Mouse (Mus musculus): ENCODE results near the gene Mmp28. TPM values are rescaled to one million over a fixed set of nuclear protein-coding genes. Genes with fewer than 3 reads are reported as not detected.

Mmp28 gene
- polyA plus RNA-seq, 1 experiment: 10.5 TPM

DNA sequence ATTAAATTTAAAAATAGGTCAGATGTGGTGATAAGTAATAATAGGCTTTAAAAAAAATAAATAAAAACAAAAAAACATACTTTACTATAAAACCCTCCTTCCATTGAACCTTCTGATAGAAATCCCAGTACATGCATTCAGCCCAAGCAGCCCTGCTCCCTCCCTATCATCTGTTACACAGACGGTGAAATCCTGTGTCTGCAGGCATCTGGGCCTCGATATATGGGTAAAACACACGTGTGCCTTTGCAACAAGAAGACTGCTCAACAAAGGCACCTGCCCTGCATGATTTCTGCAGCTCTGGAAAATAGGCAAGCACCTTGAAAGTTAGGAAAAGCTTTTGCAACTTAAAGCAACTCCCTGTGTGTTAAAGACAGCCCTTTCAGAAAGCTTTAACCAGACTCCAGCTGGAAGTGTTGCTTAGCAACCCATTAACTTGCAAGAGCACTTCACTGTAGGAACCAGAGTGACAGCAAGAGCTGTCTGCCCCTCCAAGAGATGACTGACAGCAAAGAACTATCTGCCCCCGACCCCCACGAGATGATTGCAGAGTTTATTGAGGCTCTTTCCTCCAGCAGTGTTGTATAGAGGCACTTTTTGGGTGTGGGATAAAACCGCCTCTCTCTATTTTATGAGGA, 68.0 kb downstream of the Mmp28 start:
- no peaks in the 10 kb centered on the region for H3K27me3 ChIP-seq (ENCODE audit: control insufficient read depth, insufficient read depth, low read length)
- WGBS: 72% methylated on average over 6 of the region's 6 CpGs
- no peaks in the 10 kb centered on the region for H3K4me1 ChIP-seq (ENCODE audit: control insufficient read depth, insufficient read depth, insufficient read length, low read length)
- no peak overlapping the region for H3K27ac ChIP-seq (ENCODE audit: insufficient read depth, low read depth, low read length)
- peaks cover 49% of the 10 kb centered on the region for H3K36me3 ChIP-seq (ENCODE audit: control insufficient read depth, insufficient read depth, low read length)
- TF ChIP-seq CTCF (IDR thresholded peaks at IDR 0.05; ENCODE audit: extremely low read depth, insufficient read length, insufficient replicate concordance, low read depth, low read length) (no peak), POLR2A (IDR thresholded peaks at IDR 0.05; ENCODE audit: low read depth, low read length) (no peak)
- H3K4me3 ChIP-seq (ENCODE audit: low read depth, low read length): no peak overlapping the region

GRCm38 (mm10) chr11:83393062-83393461, 69.8 kb downstream of the Mmp28 start:
- Histone ChIP-seq H3K4me3 (ENCODE audit: low read depth, low read length) (no peak overlapping the region), H3K27ac (ENCODE audit: insufficient read depth, low read depth, low read length) (no peak overlapping the region), H3K4me1 (ENCODE audit: control insufficient read depth, insufficient read depth, insufficient read length, low read length) (no peaks in the 10 kb centered on the region), H3K36me3 (ENCODE audit: control insufficient read depth, insufficient read depth, low read length) (peaks cover 44% of the 10 kb centered on the region), H3K27me3 (ENCODE audit: control insufficient read depth, insufficient read depth, low read length) (no peaks in the 10 kb centered on the region)
- TF ChIP-seq CTCF (IDR thresholded peaks at IDR 0.05; ENCODE audit: extremely low read depth, insufficient read length, insufficient replicate concordance, low read depth, low read length): no peak
- TF ChIP-seq POLR2A (IDR thresholded peaks at IDR 0.05; ENCODE audit: low read depth, low read length): no peak
- 91% methylated on average over 4 of the region's 4 CpGs for WGBS

Other genes starting within 250 kb of the Mmp28 start
- not detected in 2 replicates for gene Slfn14, start 176.3 kb downstream of the Mmp28 start, polyA plus RNA-seq (2012; rRNA removed)
- 11.3 and 27.1 TPM in 2 replicates for gene Ap2b1, start 164.0 kb downstream of the Mmp28 start, polyA plus RNA-seq (2012; rRNA removed)
- 2.0 and 3.8 TPM in 2 replicates for gene Pex12, start 160.5 kb downstream of the Mmp28 start, polyA plus RNA-seq (2012; rRNA removed)
- gene Rasl10b, start 53.9 kb downstream of the Mmp28 start, polyA plus RNA-seq (2012; rRNA removed): 0.80 and 0.93 TPM in 2 replicates
- 0.06 and 0.18 TPM in 2 replicates for gene Gas2l2, start 33.6 kb downstream of the Mmp28 start, polyA plus RNA-seq (2012; rRNA removed)
- 0.94 and 1.4 TPM in 2 replicates for gene 1700020L24Rik, start 25.4 kb downstream of the Mmp28 start, polyA plus RNA-seq (2012; rRNA removed)
- 2.6 and 6.1 TPM in 2 replicates for gene Taf15, start 10.0 kb upstream of the Mmp28 start, polyA plus RNA-seq (2012; rRNA removed)
- not detected in 2 replicates for gene Heatr9, start 59.1 kb upstream of the Mmp28 start, polyA plus RNA-seq (2012; rRNA removed)
- 828 and 1,080 TPM in 2 replicates for gene Ccl5, start 67.4 kb upstream of the Mmp28 start, polyA plus RNA-seq (2012; rRNA removed)
- gene Ccl9, start 115.6 kb upstream of the Mmp28 start, polyA plus RNA-seq (2012; rRNA removed): 1.2 and 3.7 TPM in 2 replicates
- gene Ccl6, start 130.0 kb upstream of the Mmp28 start, polyA plus RNA-seq (2012; rRNA removed): 11.0 and 32.1 TPM in 2 replicates
- not detected in 2 replicates for gene Rpl9-ps1, start 182.6 kb upstream of the Mmp28 start, polyA plus RNA-seq (2012; rRNA removed)
- gene Ccl3, start 186.3 kb upstream of the Mmp28 start, polyA plus RNA-seq (2012; rRNA removed): 3.6 and 5.0 TPM in 2 replicates
- gene Ccl4, start 199.5 kb upstream of the Mmp28 start, polyA plus RNA-seq (2012; rRNA removed): 2.6 and 10.0 TPM in 2 replicates
- 0.99 and 1.2 TPM in 2 replicates for gene Wfdc17, start 240.9 kb upstream of the Mmp28 start, polyA plus RNA-seq (2012; rRNA removed)
- 10.4 TPM in 1 of 2 replicates, not detected in the other for gene Wfdc18, start 245.9 kb upstream of the Mmp28 start, polyA plus RNA-seq (2012; rRNA removed)